Mouse (Mus musculus): ENCODE measurements around the gene Fam53b.

The Fam53b gene

GRCm38 (mm10) chr7:132712044-132712708 lies 101.5 kb downstream of the Fam53b start:
- ATAC-seq (ENCODE audit: low TSS enrichment), result no peak

- no peak for ATAC-seq (ENCODE audit: low TSS enrichment)
Observed at GRCm38 (mm10) chr7:132711579-132711978, 102.1 kb downstream of the Fam53b start.

- ATAC-seq (ENCODE audit: low TSS enrichment), result no peak
Observed at GRCm38 (mm10) chr7:132705130-132705529, 108.6 kb downstream of the Fam53b start.

- ATAC-seq (ENCODE audit: low TSS enrichment), result no peak
Observed at GRCm38 (mm10) chr7:132704310-132704875, 109.3 kb downstream of the Fam53b start.

GRCm38 (mm10) chr7:132703515-132704309 lies 110.0 kb downstream of the Fam53b start:
- no peak for ATAC-seq (ENCODE audit: low TSS enrichment)

GRCm38 (mm10) chr7:132702492-132703070 lies 111.1 kb downstream of the Fam53b start:
- ATAC-seq (ENCODE audit: low TSS enrichment), result peak; percentile 36

GRCm38 (mm10) chr7:132702024-132702423 lies 111.7 kb downstream of the Fam53b start:
- ATAC-seq (ENCODE audit: low TSS enrichment), result no peak

GRCm38 (mm10) chr7:132701412-132701811 lies 112.3 kb downstream of the Fam53b start:
- ATAC-seq (ENCODE audit: low TSS enrichment), result no peak

GRCm38 (mm10) chr7:132700107-132700506 lies 113.6 kb downstream of the Fam53b start:
- no peak for ATAC-seq (ENCODE audit: low TSS enrichment)

GRCm38 (mm10) chr7:132699639-132700038 lies 114.0 kb downstream of the Fam53b start:
- no peak for ATAC-seq (ENCODE audit: low TSS enrichment)

GRCm38 (mm10) chr7:132699165-132699564 lies 114.5 kb downstream of the Fam53b start:
- no peak for ATAC-seq (ENCODE audit: low TSS enrichment)

- peak; percentile 39; the same call in 1 of the 2 replicates for ATAC-seq (ENCODE audit: low TSS enrichment)
Observed at GRCm38 (mm10) chr7:132698737-132699136, 114.9 kb downstream of the Fam53b start.

GRCm38 (mm10) chr7:132697258-132697796 lies 116.4 kb downstream of the Fam53b start:
- no peak for ATAC-seq (ENCODE audit: low TSS enrichment)

GRCm38 (mm10) chr7:132693561-132693960 lies 120.1 kb downstream of the Fam53b start:
- no peak for ATAC-seq (ENCODE audit: low TSS enrichment)

- 0 out of 2 replicates have a peak, but pooled peaks have one; percentile 31 for ATAC-seq (ENCODE audit: low TSS enrichment)
Observed at GRCm38 (mm10) chr7:132692719-132693118, 121.0 kb downstream of the Fam53b start.

GRCm38 (mm10) chr7:132690716-132691472 lies 122.8 kb downstream of the Fam53b start:
- no peak for ATAC-seq (ENCODE audit: low TSS enrichment)

GRCm38 (mm10) chr7:132689722-132690121 lies 124.0 kb downstream of the Fam53b start:
- no peak for ATAC-seq (ENCODE audit: low TSS enrichment)

GRCm38 (mm10) chr7:132688721-132689120 lies 125.0 kb downstream of the Fam53b start:
- ATAC-seq (ENCODE audit: low TSS enrichment), result no peak

GRCm38 (mm10) chr7:132687897-132688296 lies 125.8 kb downstream of the Fam53b start:
- no peak for ATAC-seq (ENCODE audit: low TSS enrichment)

GRCm38 (mm10) chr7:132686515-132686914 lies 127.2 kb downstream of the Fam53b start:
- ATAC-seq (ENCODE audit: low TSS enrichment), result no peak

GRCm38 (mm10) chr7:132683923-132684322 lies 129.8 kb downstream of the Fam53b start:
- no peak for ATAC-seq (ENCODE audit: low TSS enrichment)

Measured in frontal cortex, adult (tissue).